Mouse (Mus musculus) cerebellum, adult (tissue): Measurements from ENCODE around the gene Eif2ak4.
A peak's percentile ranks its signal among the peaks of the same experiment; 100 is the strongest.

ENCODE experiments used
- ATAC-seq: cut with Nextera tagmentation; 2 replicates; pipeline ENCODE4 v1.9.2; 2017; ENCODE audit warnings: mild to moderate bottlenecking, moderate library complexity, mixed read lengths; ENCODE audit not compliant: insufficient number of reproducible peaks, low FRiP score, low TSS enrichment

The Eif2ak4 gene

DNA sequence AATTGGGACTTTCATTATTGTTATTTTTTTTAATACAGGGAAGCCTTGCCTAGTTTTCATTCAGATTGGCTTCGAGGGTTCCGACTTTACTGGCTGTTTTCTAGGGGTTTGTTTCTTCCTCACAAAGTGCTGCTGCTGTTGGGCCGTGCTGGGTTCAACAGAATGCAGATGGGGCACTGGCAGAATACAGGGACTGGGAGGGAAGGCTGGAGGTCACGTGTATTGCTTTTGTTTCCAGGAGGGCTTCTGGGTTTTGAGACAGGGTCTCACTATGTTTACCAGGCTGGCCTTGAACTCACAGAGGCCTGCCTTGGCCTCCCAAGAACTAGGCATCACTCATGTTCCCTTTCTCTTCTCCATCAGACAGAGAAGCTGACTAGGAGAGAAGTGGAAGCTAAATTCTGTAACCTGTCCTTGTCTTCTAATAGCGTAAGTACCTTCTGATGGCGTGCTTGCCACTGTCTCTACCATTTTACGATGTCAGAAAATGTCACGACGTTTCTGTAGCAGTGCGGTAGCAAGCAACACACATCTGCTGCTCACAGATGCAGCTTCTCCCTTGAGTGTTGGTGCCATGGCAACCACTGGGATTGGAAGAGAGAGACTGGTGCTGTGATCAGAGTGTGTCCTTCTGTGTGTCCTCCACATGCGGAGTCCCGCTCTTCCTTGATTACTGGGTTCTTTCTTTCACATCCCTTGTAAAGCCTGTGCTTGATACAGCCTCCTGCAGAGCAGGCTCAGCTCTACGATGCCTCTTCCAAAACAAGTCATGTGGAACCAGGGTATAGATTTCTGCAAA lies 69.2 kb downstream of the Eif2ak4 start:
- no peak for ATAC-seq

DNA sequence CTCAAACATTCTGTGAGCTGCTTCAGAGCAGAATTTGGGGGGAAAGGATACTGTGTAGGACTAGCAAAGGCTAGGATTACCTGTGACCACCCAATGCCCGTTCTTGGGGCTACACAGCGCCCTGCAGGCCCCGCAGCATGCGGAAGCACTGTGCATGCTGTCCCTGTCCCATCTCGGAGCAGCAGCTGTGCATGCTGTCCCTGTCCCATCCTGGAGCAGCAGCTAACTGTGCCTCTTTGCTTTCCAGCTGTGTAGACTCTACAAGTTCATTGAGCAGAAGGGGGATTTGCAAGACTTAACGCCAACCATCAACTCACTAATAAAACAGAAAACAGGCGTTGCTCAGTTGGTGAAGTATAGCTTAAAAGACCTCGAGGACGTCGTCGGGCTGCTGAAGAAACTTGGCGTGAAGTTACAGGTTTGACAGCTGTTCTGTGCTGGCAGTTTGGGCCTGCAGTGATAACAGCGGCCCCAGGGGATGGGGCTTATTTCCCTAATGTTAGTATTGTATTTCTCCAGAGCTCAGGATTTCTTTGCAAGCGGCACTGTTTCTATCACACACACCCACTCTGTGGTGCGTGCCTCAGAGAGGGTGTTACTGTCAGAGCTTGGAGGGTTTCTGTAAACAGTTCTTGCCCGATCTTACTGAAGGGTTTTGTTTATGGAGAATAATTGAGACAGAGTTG lies 73.2 kb downstream of the Eif2ak4 start:
- ATAC-seq = no peak

DNA sequence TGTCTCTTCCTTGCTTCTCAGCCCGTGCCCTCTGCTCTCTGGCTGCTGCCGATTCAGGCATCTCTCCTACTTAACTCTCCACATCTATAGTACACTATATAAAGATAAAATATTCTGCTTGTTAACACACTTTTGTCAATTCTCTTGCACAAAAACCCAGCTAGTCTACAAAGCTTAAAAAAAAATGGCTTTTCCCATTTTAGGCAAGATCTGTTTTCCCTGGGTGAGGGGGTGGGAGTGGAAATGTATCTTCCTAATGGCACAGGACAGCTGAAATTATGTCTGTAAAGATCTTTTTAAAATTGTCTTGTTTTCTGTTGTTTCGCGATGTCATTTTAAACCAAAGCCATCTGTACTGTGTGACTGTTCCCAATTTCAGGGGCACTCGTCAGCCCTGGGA lies 75.1 kb downstream of the Eif2ak4 start:
- ATAC-seq = no peak

DNA sequence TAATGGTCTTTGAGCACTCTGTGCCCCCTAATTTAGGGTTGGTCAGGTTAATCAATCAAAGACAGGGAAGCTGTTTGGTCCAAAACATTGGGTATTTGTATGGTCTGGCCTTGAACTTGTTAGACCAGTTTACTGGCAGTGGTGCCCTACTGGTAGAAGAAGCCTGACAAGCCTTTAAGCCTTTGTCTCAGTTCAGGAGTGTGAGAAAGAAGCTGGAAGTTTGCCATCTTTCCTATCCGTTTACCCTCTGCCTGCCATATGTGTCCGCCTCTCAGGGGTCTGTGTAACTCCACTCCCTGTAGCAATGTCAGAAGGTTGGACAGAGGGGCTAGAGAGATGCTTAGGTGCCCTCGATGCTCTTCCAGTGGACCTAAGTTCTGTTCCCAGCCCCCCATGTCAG lies 76.0 kb downstream of the Eif2ak4 start:
- ATAC-seq = no peak

DNA sequence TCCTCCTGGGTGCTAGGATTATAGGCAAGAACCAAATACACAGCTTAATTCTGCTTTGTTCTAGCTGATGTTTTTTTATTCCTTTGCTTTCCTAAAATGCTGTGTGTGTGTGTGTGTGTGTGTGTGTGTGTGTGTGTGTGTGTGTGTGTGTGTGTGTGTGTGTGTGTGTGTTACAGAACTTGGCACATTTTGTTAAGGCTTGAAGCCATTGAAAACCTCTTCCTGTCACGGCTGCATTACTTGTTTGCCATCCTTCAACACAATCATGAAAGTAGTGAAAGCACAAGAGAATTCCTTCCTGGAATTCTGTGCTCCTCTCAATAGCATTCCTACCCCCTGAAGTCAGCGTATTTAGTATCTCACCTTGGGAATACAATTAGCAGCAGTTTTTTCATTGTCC lies 77.5 kb downstream of the Eif2ak4 start:
- no peak for ATAC-seq

DNA sequence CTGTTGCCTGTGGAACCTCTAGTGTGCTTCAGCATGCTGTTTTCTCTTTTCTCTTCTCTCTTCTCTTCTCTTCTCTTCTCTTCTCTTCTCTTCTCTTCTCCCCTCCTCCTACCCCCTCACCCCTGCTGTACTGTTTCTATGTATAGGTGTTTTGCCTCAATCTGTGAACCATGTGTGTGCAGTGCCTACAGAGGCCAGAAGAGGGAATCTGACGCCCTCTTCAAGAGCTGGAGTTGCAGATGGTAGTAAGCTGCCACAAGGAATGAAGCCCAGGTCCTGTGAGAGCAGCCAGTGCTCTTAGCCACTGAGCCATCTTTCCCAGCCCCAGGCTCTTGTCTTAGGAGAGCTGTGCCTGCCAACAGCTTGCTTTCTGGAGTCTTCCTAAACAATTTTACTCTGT lies 78.2 kb downstream of the Eif2ak4 start:
- no peak for ATAC-seq

DNA sequence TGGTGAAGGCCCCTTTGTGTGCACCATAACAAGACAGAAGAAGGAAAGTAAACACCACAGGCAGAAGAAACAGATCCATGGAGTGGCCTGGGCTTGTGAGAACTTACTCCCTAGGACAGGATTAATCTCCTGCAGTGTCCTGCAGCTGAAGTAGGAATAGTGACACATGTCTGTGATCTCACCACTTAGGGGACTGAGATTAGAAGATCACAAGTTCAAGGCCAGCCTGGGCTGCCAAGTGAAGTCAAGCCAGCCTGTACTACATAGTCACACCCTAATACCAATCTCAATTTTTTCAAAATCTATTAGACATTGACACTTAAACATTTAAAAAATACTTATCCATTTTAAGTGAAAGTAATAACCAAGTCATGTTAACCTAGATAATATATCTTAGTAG lies 79.9 kb downstream of the Eif2ak4 start:
- no peak for ATAC-seq

DNA sequence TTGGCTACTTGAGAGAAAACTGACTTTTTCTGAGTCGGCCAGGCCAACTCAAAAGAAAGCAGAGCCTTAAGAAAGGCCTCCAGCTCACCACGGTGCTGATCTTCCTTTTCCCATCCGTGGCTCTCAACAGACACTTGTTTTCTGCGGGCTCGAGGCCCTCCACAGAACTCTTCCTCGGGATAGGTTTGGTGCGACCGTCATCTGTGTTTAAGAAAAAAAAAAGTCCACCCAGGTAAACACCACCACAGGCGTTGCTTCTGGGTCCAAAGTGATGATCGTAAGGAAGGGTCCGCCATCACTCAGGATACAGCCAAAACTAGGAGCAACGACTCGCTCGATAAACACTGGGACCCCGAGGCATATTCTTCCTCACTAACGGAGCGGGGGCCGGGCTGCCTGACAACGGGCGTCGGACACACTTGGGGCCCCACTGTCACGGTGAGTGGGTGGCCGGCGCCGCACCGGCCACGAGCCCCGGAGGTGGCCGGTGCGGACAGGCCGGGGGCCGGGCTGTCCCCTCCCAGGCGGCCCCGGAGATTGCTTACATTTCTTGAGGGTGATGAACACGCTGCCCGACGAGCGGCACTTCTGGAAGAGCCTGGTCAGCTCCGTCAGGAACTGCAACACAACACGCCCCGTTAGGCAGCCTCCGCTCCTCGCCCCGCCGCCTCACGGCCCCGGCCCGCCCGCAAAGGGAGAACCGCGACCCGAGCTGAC lies 90.6 kb downstream of the Eif2ak4 start:
- ATAC-seq = peak; percentile 26; the same call in 1 of the 2 replicates

DNA sequence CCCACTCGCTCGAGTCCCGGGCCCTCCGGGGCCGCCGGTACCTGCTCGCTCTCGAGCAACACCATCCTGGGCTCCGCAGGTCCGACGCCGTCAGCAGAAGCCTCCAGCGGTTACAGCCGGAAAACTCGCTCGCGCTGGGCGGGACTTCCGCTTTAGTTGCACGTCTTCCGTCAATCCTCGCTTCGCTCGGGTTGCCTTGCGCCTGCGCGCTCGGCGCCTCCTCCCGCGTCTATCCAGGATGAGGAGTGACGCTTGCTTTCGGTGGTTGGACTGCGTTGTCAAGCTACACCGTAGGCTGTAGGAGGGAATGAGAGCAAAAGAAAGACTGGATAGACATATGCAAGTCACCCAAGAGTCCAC lies 91.1 kb downstream of the Eif2ak4 start, which contains the start of gene Srp14:
TSS of gene Srp14 (minus strand) at position 162 of the 360 bp plus-strand sequence.
- peak; percentile 97 for ATAC-seq

DNA sequence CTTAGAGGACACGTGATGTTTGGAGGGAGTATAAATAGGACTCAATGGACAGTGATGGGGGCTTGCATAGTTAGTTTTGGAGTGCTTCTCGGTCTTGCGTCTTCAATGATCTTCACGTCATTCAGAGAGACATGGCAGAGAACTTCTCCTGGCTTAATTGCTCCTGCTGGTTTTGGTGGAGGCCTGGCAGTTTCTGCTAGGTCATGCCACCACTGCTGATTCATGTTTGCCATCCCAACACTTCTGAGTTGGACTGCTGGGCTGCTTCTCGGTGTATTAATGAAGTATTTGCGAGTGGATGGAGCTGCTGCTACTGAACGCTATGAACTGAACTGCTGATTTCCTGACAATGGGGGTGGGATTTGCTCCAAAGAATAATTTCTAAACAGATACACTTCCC lies 92.5 kb downstream of the Eif2ak4 start:
- no peak for ATAC-seq

DNA sequence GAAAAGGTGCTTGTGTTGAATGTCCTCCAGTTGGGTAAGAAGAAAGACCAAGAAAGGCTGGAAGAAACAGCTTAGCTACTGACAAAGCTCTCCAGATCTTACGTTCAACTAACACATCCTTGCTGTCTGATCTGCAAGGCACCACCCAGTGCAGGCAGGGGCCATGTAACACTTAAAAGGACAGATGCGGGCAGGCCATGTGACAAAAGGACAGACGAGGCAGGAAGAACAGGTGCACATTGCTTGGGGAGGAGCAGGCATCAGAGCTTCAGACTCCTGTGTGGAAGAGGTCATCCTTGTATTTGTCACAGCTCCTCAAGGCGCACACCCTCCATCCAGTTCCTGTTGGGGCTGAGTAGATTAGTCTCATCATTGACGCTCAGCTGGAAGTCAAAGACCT lies 94.6 kb downstream of the Eif2ak4 start:
- ATAC-seq = no peak

DNA sequence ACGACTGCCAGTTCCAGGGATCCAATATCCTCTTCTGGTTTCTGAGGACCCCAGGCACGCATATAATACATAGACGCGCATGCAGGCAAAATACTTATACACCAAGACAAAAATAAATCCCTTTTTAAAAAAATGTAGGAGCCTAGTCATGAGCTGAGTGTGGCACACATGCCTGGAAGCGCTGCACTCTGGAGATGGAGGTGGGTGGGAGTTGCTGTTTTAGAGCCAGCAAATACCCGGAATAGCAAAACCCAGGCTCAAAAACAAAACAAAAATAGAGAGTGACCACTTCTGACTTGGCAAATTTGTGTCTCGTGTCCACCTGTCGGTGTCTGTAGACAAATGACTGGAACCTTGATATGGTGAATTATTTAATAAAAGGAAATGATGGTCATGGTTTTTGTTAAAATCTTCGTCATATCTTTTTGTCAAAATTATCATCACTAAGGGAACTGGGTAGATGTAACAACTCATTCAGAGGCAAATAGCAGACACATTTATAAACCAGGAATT lies 96.0 kb downstream of the Eif2ak4 start:
- ATAC-seq = no peak

DNA sequence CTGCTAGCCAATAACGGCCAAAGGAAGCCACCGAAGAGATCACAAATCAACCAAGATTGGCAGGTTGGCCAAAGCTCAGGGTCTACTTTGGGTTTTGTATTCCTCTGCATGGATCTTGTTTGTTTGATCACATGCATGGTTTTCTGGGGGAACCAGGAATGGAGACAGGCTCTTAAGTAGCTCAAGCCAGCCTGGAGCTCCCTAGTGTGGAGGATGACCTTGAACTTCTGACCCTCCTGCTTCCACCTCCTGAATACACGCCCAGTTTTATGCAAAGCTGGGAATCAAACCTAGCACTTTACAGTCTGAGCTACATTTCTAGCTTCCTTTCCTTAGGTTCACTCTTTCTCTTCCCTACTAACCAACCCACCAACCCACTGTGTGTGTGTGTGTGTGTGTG lies 97.0 kb downstream of the Eif2ak4 start:
- no peak for ATAC-seq

DNA sequence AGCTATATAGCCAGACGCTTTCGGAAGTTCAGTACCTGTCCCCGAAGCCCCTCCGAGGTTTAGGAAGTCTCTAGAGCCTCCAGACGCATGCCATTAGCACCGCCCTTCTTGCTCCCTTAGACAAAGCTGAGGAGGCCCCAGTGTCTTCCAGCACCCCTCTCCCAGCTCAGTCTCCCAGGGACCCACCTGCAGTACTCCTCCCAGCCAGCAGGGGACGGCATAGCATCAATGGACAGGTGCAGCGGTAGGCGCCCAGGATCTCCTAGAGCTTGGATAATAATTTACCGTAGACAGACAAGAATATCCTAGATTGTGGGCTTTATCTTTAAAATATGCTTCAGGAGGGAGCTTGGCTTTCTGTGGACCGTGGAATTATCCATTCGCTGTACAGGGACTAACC lies 98.5 kb downstream of the Eif2ak4 start:
- ATAC-seq = peak; percentile 23; the same call in 1 of the 2 replicates

DNA sequence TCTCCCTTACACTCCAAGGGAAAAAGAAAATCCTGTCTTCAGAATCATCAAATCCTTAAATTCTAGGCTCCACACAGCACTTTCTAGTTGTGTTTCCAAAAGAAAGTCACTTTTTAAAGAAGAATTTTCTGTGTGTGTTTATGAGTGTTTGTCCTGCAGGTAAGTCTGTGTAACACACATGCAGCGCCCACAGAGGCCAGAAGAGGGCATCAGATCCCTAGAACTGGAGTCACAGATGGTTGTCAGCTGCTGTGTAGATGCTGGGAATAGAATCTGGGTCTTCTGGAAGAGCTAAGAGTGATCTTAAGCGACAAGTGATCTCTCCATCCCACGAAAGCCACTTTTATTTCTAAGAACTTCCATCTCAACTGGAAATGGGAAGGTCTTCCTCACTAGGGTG lies 99.4 kb downstream of the Eif2ak4 start:
- no peak for ATAC-seq

DNA sequence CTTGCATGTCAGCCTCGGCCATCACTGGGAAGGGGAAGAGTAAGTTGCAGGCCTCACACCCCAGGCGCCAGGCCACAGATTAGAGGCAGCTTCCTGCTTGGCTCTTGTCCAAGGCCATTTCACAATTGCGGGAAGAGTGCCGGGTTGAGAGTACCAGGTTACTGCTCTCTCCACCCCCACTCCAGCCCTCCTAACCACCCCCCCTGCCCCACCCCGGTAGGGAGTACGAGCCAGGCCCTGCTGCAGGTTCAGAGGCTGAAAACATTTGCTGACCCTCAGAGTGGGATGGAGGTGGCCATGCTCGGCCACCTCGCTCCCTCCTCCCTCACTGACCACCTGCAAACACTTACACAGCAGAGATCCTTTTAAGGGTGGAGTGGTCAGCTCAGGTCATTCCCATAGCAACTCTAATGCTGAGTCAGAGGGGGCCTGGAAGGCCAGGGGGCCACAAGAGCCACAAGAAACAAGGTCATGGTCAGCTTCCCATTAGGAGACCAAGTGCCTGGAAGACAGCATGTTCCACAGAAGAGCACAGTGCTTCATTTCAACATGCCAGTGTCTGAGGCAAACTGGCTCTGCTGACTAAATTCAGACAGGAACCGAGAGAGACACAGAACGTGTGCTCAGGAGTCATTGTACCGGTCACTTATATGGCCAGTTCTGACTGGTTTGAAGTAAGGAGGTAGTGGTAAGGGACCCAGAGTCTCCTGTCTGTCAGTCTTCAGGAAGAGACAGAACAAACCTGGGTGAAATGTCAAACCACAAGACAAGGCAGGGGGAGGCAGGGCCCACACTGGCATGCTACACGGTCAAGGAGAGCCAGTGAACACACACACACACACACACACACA lies 102.0 kb downstream of the Eif2ak4 start:
- ATAC-seq = no peak

DNA sequence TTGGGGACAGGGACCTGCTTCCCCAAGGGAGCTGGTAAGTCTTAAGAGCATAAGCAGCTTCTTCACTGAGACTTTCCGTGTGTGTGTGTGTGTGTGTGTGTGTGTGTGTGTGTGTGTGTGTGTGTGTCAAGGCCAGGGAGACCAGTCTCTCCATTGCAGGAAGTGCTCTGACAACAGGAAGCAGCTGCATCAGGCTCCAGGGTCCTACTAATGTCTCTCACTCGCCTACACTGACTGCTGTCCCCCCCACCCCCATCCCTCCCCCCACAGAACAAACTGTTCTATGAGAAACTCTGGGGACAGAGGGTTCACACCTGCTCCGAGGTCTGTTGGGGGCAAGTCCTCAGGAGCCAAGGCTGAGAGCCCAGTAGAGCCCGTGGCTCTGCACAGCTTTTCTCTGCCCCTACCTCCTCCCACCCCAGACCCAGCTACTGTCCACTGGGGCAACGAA lies 102.9 kb downstream of the Eif2ak4 start:
- ATAC-seq = no peak

DNA sequence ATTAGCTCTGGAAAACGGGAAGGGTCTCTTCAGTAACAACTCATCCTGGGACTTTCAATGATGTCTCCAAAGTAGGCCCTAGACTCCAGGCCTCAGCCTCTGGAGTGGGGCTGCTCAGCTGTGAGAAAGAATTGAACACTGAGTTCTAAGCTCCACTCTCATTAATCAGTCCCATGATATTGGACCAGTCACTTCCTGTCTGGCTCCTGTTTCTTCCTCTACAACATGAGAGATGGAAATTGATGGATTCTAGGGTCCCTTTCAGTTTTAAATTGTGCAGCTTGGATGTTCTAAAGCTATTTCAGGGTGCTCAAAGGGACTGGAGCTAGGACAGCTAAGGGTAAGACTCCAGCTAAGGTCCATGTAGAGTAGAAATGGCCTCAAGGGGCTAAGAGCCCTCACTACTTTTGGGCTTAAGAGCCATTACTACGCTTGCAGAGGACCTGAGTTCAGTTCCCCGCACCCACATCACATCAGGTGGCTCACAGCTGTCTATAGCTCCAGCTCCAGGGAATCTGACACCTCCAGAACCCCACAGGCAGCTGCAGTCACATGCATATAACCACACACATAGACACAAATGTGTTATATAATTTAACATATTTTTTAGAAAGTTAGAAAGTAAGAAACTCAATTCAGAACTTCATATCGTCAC lies 103.5 kb downstream of the Eif2ak4 start:
- no peak for ATAC-seq

DNA sequence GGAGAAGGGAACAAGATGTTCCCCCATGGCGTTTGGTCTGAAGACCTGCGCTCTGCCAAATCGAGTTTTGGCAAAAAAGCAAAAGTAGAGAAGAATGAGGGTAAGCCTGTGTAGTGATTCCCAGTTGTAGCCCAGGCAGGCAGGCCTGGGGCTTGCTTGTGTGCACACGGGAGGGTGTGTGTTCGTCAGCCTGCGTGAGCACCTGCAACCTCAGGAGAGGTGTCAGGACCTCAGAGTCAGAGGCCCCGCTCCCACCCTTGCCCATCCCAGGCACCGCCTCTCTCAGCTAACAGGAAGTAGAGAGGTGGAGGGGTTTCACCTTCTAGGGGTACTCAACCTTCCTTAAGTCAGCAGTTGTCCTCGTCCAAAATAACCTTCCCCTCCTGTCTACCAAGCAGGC lies 106.6 kb downstream of the Eif2ak4 start:
- no peak for ATAC-seq

DNA sequence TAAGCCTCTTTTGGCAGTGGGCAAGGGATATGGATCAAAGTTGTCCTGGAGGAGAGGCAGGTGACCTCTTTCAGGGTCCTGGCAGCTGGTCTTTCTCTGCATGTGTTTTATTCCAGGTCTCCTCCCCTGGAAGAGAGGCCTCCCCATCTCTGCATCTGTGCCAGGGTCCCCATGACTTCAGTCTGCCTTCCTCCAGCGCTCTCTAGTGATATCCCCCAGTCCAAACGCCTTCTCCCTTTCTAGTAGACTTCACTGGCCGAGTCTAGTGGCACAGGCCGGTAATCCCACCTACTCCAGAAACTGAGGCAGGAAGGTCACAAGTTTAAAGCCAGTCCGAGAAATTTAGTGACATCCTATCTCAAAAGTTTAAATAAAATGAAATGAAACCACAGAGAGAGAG lies 109.5 kb downstream of the Eif2ak4 start:
- ATAC-seq = no peak
